Mouse (Mus musculus): ENCODE data around the gene Epb41l4b.

- TF ChIP-seq POLR2A (IDR thresholded peaks at IDR 0.05; ENCODE audit: control insufficient read depth, low read depth, low read length) (no peak), CTCF (IDR thresholded peaks at IDR 0.05; ENCODE audit: control insufficient read depth, insufficient read depth, insufficient replicate concordance, low read depth, low read length) (no peak)
These were observed 153.0 kb downstream of the Epb41l4b start, which contains the start of gene Frrs1l for GRCm38 (mm10) chr4:56990215-56990584.

Data from testis, adult 2 months (tissue).